Mouse (Mus musculus) forebrain, embryonic 12.5 days (tissue): Measurements from ENCODE around the gene Gm3238. TPM values are rescaled to one million over a fixed set of nuclear protein-coding genes. Genes with fewer than 3 reads are reported as not detected.
"Not testable (repeated sequence)": the region's sequence is repeated elsewhere in the genome, so short reads cannot be mapped to it uniquely, and the experiment has no call there.

Experiments
- ATAC-seq: fragments of 200-750 bp; cut with Nextera tagmentation; 2 replicates; pipeline ENCODE4 v1.8.0; 2017; ENCODE audit warnings: moderate TSS enrichment; ENCODE audit not compliant: low FRiP score
- H3K27ac ChIP-seq: fragments of 300-500 bp; sonication (generic); 2 replicates; pipeline ENCODE4 v1.5.1; 2016; ENCODE audit warnings: mild to moderate bottlenecking
- H3K27me3 ChIP-seq: fragments of 300-500 bp; sonication (generic); 2 replicates; pipeline ENCODE4 v1.6.1; 2016; ENCODE audit warnings: mild to moderate bottlenecking
- H3K36me3 ChIP-seq: fragments of 300-500 bp; sonication (generic); replicated peaks from 2 replicates; pipeline ENCODE4 v1.6.1; 2016; ENCODE audit warnings: mild to moderate bottlenecking
- H3K4me1 ChIP-seq: fragments of 300-500 bp; sonication (generic); 2 replicates; pipeline ENCODE4 v1.6.1; 2016
- H3K4me2 ChIP-seq: fragments of 300-500 bp; sonication (generic); 2 replicates; pipeline ENCODE4 v1.6.1; 2016; ENCODE audit warnings: mild to moderate bottlenecking, moderate library complexity
- H3K4me3 ChIP-seq: fragments of 300-500 bp; sonication (generic); replicated peaks from 2 replicates; pipeline ENCODE4 v1.5.1; 2016; ENCODE audit warnings: mild to moderate bottlenecking
- H3K9ac ChIP-seq: fragments of 300-500 bp; sonication (generic); 2 replicates; pipeline ENCODE4 v1.6.1; 2016; ENCODE audit warnings: mild to moderate bottlenecking
- H3K9me3 ChIP-seq: fragments of 300-500 bp; sonication (generic); 2 replicates; pipeline ENCODE4 v1.6.1; 2016
- WGBS: fragments of 180-500 bp; shearing (Covaris S2); methylation state at CpG from one replicate; pipeline ENCODE4 v1.1.7; 2016; 5-methylcytosine and 5-hydroxymethylcytosine counted together
- polyA plus RNA-seq: library from polyadenylated mRNA; unstranded; fragments of >200 nt; fragmentation: Nextera tagmentation; extraction: Ambion mirVana; gene quantifications from 2 replicates; pipeline ENCODE4 v1.2.1, GENCODE M21; 2016

Gm3238 gene
- polyA plus RNA-seq, result not detected in 2 replicates

DNA sequence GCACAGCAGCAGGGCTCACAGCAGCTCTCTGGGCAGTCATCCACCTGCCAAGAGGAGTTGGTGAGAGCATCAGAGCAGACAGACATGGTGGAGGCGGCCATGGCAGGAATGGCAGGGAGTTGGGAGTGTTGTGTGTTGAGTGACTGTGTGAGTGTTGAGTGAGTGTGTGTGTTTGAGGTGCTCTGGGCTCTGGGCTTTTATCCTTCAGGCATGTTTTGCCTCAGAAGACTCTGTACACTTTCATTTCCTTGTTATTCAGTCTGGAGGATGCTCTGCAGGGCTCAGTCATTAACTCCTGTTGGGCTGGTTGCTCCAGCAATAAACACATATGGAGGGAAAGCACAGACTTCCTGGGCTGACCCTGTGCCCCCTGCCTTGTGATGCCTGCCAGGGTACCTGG is at the start of gene Gm3238:
TSS of gene Gm3238 (minus strand) at position 101 of the 400 bp plus-strand sequence.
- H3K27me3 ChIP-seq, H3K4me1 ChIP-seq, H3K4me3 ChIP-seq, H3K27ac ChIP-seq, H3K9me3 ChIP-seq, H3K9ac ChIP-seq, H3K36me3 ChIP-seq, H3K4me2 ChIP-seq, ATAC-seq: not testable (repeated sequence)
- 38% methylated on average over 1 of the region's 1 CpGs for WGBS

DNA sequence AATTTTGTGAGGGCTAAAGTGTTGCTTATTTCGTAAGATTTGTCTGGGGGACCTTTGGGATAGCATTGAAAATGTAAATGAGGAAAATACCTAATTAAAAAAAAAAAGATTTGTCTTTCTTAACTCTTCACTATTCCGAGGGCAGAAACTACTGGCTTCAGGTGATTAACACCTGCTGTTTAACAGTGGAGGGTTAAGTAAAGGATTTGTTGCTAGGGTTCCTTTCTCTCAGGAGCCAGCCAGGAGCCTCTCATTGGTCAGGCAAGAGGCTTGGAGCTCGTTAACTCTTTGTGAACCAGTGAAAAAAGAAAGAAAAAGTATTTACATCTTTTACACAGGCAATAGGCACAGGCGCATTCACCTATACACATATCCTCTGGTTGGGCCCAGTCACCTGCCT is 48.1 kb upstream of the Gm3238 start:
- no peak for ATAC-seq
- no peaks in the 10 kb centered on the region for H3K27me3 ChIP-seq
- no peaks in the 10 kb centered on the region for H3K4me1 ChIP-seq
- no peak overlapping the region for H3K4me2 ChIP-seq
- H3K36me3 ChIP-seq, result no peaks in the 10 kb centered on the region
- WGBS, result 28% methylated on average over 4 of the region's 4 CpGs
- no peak overlapping the region for H3K9ac ChIP-seq
- H3K9me3 ChIP-seq, result no peaks in the 10 kb centered on the region
- H3K4me3 ChIP-seq, result no peak overlapping the region
- no peak overlapping the region for H3K27ac ChIP-seq

DNA sequence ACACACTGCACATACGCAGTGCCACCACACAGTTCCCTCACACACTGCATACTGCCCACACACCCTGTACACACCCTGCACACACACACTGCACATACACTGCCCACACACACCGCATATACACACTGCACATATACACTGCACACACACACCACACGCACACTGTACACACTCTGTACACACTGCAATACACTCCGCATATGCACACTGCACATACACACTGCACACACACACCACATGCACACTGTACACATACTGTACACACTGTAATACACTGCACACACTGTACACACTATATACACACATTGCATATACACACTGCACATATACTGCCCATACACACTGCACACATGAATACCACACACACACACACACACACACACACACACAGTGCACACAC is 47.4 kb upstream of the Gm3238 start:
- no peak overlapping the region for H3K4me3 ChIP-seq
- no peaks in the 10 kb centered on the region for H3K4me1 ChIP-seq
- no peak for ATAC-seq
- H3K4me2 ChIP-seq, result no peak overlapping the region
- H3K9me3 ChIP-seq, result no peaks in the 10 kb centered on the region
- no peaks in the 10 kb centered on the region for H3K36me3 ChIP-seq
- no peaks in the 10 kb centered on the region for H3K27me3 ChIP-seq
- H3K27ac ChIP-seq, result no peak overlapping the region
- WGBS, result 97% methylated on average over 4 of the region's 4 CpGs
- H3K9ac ChIP-seq, result no peak overlapping the region

DNA sequence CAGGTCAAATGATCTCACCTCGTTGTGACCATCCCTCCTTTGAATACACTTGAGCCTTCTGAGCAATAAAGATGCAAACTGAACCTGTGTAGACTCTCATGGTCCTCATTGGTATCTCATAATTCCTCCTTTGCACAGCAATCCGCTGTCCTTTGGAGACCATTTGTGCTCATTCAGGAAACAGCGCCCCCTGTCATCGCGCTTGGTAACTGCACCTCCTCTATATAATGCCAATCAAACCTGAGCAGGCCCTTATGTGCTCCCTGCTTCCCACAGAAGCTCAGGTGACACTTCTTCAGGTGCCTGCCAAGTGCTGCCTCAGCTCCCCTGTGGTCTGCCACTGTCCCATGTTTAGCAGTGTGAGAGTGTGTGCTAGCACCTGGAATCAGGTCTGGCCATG is 44.4 kb upstream of the Gm3238 start:
- ATAC-seq, result no peak
- Histone ChIP-seq H3K27me3 (no peaks in the 10 kb centered on the region), H3K4me1 (no peaks in the 10 kb centered on the region), H3K27ac (no peak overlapping the region), H3K9ac (no peak overlapping the region), H3K4me2 (no peak overlapping the region), H3K9me3 (no peaks in the 10 kb centered on the region), H3K4me3 (no peak overlapping the region), H3K36me3 (no peaks in the 10 kb centered on the region)
- 27% methylated on average over 5 of the region's 5 CpGs for WGBS

DNA sequence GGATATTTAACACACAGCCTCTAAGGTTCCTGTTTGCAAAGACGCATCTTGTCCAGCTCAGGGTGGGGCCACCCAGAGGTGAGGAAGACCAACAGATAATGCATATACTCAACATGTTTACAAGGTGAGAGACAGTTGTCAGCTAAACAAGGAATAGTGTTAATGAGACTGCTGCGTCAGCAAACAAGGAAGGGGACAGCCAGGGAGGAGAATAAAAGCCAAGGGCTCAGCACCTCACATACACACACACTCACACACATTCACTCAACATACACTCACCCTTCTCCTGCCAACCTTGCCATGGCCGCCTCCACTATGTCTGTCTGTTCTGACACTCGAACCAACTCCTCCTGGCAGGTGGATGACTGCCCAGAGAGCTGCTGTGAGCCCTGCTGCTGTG is 43.3 kb upstream of the Gm3238 start, which contains the start of gene Gm2696:
TSS of gene Gm2696 (plus strand) at position 301 of the 400 bp plus-strand sequence.
- Histone ChIP-seq H3K27ac (no peak within 1 kb of the TSS), H3K9me3 (peaks cover 6% of the 10 kb centered on the region; the same call in 1 of the 2 replicates), H3K4me1 (no peaks in the 10 kb centered on the region), H3K4me3 (no peak within 1 kb of the TSS), H3K27me3 (no peaks in the 10 kb centered on the region), H3K36me3 (no peaks in the 10 kb centered on the region), H3K4me2 (no peak within 1 kb of the TSS), H3K9ac (no peak within 1 kb of the TSS)
- no peak for ATAC-seq
- WGBS, result 59% methylated on average over 4 of the region's 4 CpGs

DNA sequence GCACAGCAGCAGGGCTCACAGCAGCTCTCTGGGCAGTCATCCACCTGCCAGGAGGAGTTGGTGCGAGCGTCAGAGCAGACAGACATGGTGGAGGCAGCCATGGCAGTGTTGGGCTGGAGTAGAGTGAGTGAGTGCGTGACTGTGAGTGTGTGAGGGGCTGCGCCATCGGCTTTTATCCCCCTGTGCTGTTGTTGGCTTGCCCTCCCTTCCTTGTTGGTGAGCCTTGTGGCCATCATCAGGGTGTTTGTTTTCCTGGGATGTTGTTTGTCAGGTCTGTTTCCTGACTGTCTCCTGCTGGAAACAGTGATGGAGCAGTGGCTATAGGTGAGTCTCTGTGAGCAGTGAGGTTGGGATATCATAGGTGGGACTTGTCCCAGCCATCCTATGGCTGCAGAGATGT is 40.6 kb upstream of the Gm3238 start, which contains the start of gene Gm9507:
TSS of gene Gm9507 (minus strand) at position 101 of the 400 bp plus-strand sequence.
- Histone ChIP-seq H3K27ac (no peak within 1 kb of the TSS), H3K9ac (no peak within 1 kb of the TSS), H3K36me3 (no peaks in the 10 kb centered on the region), H3K4me1 (no peaks in the 10 kb centered on the region), H3K4me2 (no peak within 1 kb of the TSS), H3K27me3 (no peaks in the 10 kb centered on the region), H3K4me3 (no peak within 1 kb of the TSS), H3K9me3 (peaks cover 6% of the 10 kb centered on the region; the same call in 1 of the 2 replicates)
- WGBS, result 66% methylated on average over 5 of the region's 5 CpGs
- no peak for ATAC-seq

DNA sequence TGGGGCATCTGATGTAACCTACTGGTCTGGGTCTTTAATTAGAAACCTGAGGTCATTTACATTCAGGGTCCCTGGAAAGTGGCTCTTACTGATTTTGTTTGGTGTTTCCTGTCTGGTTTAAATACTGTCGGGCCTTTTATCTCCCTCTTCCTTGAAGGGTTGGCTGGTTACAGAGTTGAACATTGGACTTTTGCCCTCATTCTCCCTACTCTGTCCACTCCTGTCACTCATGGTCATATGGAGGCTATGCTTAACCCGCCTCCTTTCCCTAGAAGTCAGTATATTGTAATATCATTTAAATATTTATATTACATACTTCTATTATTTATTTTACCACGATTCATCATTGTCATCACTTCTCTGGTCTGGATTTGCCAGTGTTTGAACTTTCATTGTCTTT is 33.0 kb upstream of the Gm3238 start:
- Histone ChIP-seq H3K9ac (no peak overlapping the region), H3K4me3 (no peak overlapping the region), H3K27ac (no peak overlapping the region), H3K36me3 (no peaks in the 10 kb centered on the region), H3K27me3 (no peaks in the 10 kb centered on the region), H3K4me2 (no peak overlapping the region), H3K9me3 (no peaks in the 10 kb centered on the region), H3K4me1 (0 out of 2 replicates have a peak, but pooled peaks cover under 1% of the 10 kb centered on the region)
- WGBS, result 84% methylated on average over 3 of the region's 3 CpGs
- no peak for ATAC-seq

DNA sequence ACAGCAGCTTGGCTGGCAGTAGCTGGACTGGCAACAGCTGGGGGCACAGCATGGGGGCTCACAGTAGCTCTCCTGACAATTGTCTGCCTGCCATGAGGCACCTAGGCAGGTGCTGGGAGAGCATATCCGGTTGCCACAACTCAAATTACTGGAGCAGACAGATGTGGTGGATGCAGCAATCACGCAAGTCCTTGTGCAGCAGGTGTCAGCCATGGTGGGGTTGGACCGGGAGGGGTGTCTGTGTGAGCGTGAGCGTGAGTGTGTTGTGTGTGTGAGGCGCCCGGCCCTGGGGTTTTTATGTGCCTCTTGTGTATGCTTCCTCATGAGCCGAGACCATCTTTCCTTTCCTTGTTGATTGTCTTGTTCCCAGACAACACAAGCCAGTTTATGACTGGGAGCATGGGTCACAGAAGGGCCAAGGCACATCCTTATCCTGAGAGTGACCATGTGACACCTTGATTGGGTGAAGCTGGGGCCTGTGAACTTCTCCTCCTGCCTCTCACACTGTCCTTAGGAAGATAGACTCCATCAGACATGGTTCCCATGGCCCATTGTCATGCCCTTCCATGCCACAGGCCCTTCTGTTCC is 27.9 kb upstream of the Gm3238 start, which contains the start of gene Gm19668:
TSS of gene Gm19668 (minus strand) at position 213 of the 588 bp plus-strand sequence.
- H3K4me2 ChIP-seq, result no peak within 1 kb of the TSS
- ATAC-seq, result no peak
- no peaks in the 10 kb centered on the region for H3K9me3 ChIP-seq
- H3K4me1 ChIP-seq, result peaks cover 16% of the 10 kb centered on the region; the same call in 1 of the 2 replicates
- H3K27ac ChIP-seq, result peak within 1 kb of the TSS; percentile 70
- no peaks in the 10 kb centered on the region for H3K27me3 ChIP-seq
- no peak within 1 kb of the TSS for H3K9ac ChIP-seq
- no peaks in the 10 kb centered on the region for H3K36me3 ChIP-seq
- WGBS, result 71% methylated on average over 8 of the region's 8 CpGs
- no peak within 1 kb of the TSS for H3K4me3 ChIP-seq

DNA sequence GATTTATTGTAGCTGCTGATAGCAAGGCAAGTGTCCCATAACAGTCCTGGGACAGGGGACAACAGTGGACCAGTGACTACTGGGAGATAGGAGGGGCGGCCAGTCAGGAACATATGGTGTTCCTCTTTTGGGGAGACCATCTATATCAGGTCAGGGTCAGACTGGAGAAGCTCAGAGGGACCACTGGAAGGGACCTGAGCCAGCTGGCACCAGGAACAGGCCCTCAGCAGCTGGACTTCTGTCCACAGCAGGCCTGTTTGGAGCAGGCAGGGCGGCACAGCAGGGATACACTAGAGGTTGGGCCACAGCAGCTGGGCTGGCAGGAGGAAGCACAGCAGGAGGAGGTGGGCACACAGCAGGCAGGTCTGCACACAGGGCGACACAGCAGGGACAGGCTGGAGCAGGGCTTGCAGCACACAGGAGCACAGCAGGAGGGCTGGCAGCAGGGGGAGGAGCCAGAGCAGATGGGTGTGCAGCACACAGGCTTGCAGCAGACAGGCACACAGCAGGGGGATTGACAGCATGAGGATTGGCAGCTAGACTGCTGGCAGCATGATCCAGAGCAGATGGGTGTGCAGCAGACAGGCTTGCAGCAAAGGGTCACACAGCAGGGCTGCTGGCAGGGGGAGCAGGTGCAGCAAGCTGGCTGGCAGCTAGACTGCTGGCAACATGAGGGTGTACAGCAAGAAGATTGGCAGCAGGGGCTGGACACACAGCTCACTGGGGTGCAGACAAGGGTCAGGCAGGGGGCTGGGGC is 27.2 kb upstream of the Gm3238 start:
- not testable (repeated sequence) for H3K9ac ChIP-seq, H3K4me2 ChIP-seq, H3K27me3 ChIP-seq, H3K36me3 ChIP-seq, H3K9me3 ChIP-seq, H3K4me3 ChIP-seq, ATAC-seq
- 27% methylated on average over 3 of the region's 3 CpGs for WGBS
- H3K27ac ChIP-seq, result peak overlapping the region; percentile 70
- peaks cover 16% of the 10 kb centered on the region; the same call in 1 of the 2 replicates for H3K4me1 ChIP-seq

DNA sequence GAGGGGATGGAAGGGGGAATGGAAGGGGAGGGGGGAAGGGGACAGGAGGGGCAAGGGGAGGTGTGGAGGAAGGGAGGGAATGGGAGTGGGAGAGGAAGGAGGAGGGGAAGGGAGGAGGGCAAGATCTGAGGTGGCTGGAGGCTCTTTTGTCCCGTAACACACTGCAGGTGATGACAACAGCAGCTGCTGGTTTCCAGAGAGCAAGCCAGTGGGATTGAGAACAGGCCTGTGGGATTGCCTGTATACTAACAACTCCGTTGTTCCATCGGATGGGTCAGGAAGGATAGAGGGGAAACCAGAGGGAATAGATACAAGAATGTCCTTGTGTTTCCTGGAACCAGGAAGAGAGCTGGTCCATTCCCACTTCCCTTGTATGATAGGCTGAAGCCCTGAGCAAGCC is 26.6 kb upstream of the Gm3238 start:
- WGBS, result 6% methylated on average over 3 of the region's 3 CpGs
- ATAC-seq, result no peak
- Histone ChIP-seq H3K36me3 (no peaks in the 10 kb centered on the region), H3K9ac (no peak overlapping the region), H3K27me3 (no peaks in the 10 kb centered on the region), H3K9me3 (no peaks in the 10 kb centered on the region), H3K4me3 (no peak overlapping the region), H3K4me1 (peaks cover 16% of the 10 kb centered on the region; the same call in 1 of the 2 replicates), H3K27ac (peak overlapping the region; percentile 70; the same call in 1 of the 2 replicates), H3K4me2 (no peak overlapping the region)

DNA sequence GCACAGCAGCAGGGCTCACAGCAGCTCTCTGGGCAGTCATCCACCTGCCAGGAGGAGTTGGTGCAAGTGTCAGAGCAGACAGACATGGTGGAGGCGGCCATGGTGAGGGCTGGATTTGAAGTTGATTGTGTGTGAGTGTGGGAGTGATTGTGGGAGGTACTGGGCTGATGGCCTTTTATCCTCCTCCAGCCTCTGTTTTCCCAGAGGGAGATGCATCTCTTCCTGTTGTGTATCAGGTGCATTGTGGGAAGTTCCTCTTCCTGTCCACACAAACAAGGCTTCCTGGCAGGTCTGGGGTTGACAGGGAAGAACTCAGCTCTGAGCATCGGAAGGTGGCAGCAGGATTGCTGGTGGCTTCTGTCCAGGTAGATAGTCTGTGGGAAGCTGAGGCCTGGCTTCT is 23.9 kb upstream of the Gm3238 start, which contains the start of gene Gm9639:
TSS of gene Gm9639 (minus strand) at position 101 of the 400 bp plus-strand sequence.
- 0 out of 2 replicates have a peak within 1 kb of the TSS, but pooled peaks have one; percentile 36 for H3K27ac ChIP-seq
- H3K9me3 ChIP-seq, result no peaks in the 10 kb centered on the region
- 55% methylated on average over 2 of the region's 2 CpGs for WGBS
- no peak within 1 kb of the TSS for H3K9ac ChIP-seq
- no peak for ATAC-seq
- H3K4me1 ChIP-seq, result peaks cover 16% of the 10 kb centered on the region; the same call in 1 of the 2 replicates
- H3K4me2 ChIP-seq, result no peak within 1 kb of the TSS
- no peaks in the 10 kb centered on the region for H3K36me3 ChIP-seq
- no peak within 1 kb of the TSS for H3K4me3 ChIP-seq
- H3K27me3 ChIP-seq, result no peaks in the 10 kb centered on the region

DNA sequence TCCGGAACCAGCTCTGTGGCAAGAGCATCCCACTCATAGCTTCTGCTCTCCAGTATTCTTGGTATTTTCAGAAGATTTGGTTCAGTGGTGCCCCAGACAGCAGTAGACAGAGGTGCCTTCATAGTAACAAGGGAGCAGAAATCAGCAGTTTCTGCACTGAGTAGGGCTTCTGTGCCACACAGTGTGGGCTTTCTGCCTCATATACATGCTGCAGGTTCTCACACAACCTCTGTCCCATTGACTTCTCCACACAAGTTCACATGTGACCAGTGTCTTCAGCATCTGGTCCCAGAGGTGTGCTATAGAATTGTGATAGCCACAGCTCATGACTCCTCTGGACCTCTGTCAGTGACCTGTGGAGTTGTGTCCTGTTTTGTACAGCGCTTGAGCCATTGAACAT is 17.5 kb upstream of the Gm3238 start:
- Histone ChIP-seq H3K9me3 (no peaks in the 10 kb centered on the region), H3K4me1 (no peaks in the 10 kb centered on the region), H3K4me2 (no peak overlapping the region), H3K36me3 (no peaks in the 10 kb centered on the region), H3K27me3 (no peaks in the 10 kb centered on the region), H3K4me3 (no peak overlapping the region), H3K27ac (no peak overlapping the region), H3K9ac (no peak overlapping the region)
- WGBS, result 90% methylated on average over 2 of the region's 2 CpGs
- no peak for ATAC-seq
